ENCODE assay signal across 9 mouse cellular contexts in genomic region chr13:19365596-19365995, GRCm38 (mm10). TPM values are rescaled to one million over a fixed set of nuclear protein-coding genes. Genes with fewer than 3 reads are reported as not detected.
DNase-seq lines count a peak whose midpoint lies in the region; ATAC-seq and TF ChIP-seq lines count a peak whose summit lies in the region.
"Had no signal": no experiment of that assay in that cellular context is flagged by ENCODE, and none has a peak within 500 bp of the region (broad histone marks: within the 10 kb centered on the region; RNA-seq: fewer than 3 reads in every experiment).

No protein-coding gene starts in this region.

- DNase-seq in hindbrain, embryonic 10.5 days (ENCODE audit: low spot score), result peak; percentile 56
- peak; percentile 94 for DNase-seq in brain, adult 2 months (ENCODE audit: low read depth, low spot score)
- DNase-seq in left cerebral cortex, adult 2 months (ENCODE audit: extremely low spot score in 1 of 2, low spot score in 2 of 2), result peak; percentile 62 to 66
- DNase-seq in mesoderm, embryonic 11.5 days (ENCODE audit: low read depth, low spot score), result peak; percentile 75
- DNase-seq in spleen, adult 12 weeks (ENCODE audit: low spot score), result peak; percentile 14

- no peak overlapping the region for H3K27ac ChIP-seq in hindbrain, embryonic 10.5 days
- no peak overlapping the region for H3K27ac ChIP-seq in hindbrain, embryonic 13.5 days
- H3K27ac ChIP-seq in embryonic fibroblast, embryonic 13.5 days (ENCODE audit: insufficient read depth, low read length), result no peak overlapping the region
- no peak overlapping the region for H3K27ac ChIP-seq in hindbrain, embryonic 16.5 days (ENCODE audit: low read depth, low read length)
- no peak overlapping the region for H3K27ac ChIP-seq in left cerebral cortex, adult 2 months

- H3K4me1 ChIP-seq in hindbrain, embryonic 10.5 days (replicated peaks), result no peaks in the 10 kb centered on the region
- no peaks in the 10 kb centered on the region for H3K4me1 ChIP-seq in hindbrain, embryonic 13.5 days (replicated peaks)
- no peaks in the 10 kb centered on the region for H3K4me1 ChIP-seq in embryonic fibroblast, embryonic 13.5 days (ENCODE audit: control insufficient read depth, insufficient read depth, low read length)
- no peaks in the 10 kb centered on the region for H3K4me1 ChIP-seq in hindbrain, embryonic 16.5 days (ENCODE audit: control insufficient read depth, insufficient read depth, low read depth, low read length)

- H3K4me3 ChIP-seq in hindbrain, embryonic 10.5 days, result no peak overlapping the region
- H3K4me3 ChIP-seq in hindbrain, embryonic 13.5 days, result no peak overlapping the region
- no peak overlapping the region for H3K4me3 ChIP-seq in embryonic fibroblast, embryonic 13.5 days (ENCODE audit: insufficient read depth, low read length)
- H3K4me3 ChIP-seq in hindbrain, embryonic 16.5 days (ENCODE audit: low read length), result no peak overlapping the region
- H3K4me3 ChIP-seq in left cerebral cortex, adult 2 months, result no peak overlapping the region
- H3K4me3 ChIP-seq: megakaryocyte, embryonic 14.5 days had no signal

- ATAC-seq in hindbrain, embryonic 13.5 days (ENCODE audit: low FRiP score), result no peak; the same call in 1 of the 2 replicates
- peak; percentile 75; the same call in 1 of the 2 replicates for ATAC-seq in hindbrain, embryonic 16.5 days

- intact Hi-C loops in left cerebral cortex, adult 2 months (cut with DNase I), result loop anchor here (2.0 kb wide), 3 partner anchors 71 to 317 kb away; no protein-coding TSS in a partner anchor

- H3K9me3 ChIP-seq in hindbrain, embryonic 10.5 days, result no peaks in the 10 kb centered on the region
- H3K9me3 ChIP-seq in hindbrain, embryonic 13.5 days, result no peaks in the 10 kb centered on the region
- H3K9me3 ChIP-seq in hindbrain, embryonic 16.5 days (ENCODE audit: control insufficient read depth, low read length), result no peaks in the 10 kb centered on the region
- H3K9me3 ChIP-seq: megakaryocyte, embryonic 14.5 days had no signal

- H3K27me3 ChIP-seq in hindbrain, embryonic 10.5 days (ENCODE audit: insufficient read depth, poor library complexity, severe bottlenecking), result no peaks in the 10 kb centered on the region
- H3K27me3 ChIP-seq in hindbrain, embryonic 13.5 days, result no peaks in the 10 kb centered on the region
- no peaks in the 10 kb centered on the region for H3K27me3 ChIP-seq in hindbrain, embryonic 16.5 days (replicated peaks; ENCODE audit: control insufficient read depth, insufficient read depth, low read length)
- H3K27me3 ChIP-seq: megakaryocyte, embryonic 14.5 days had no signal

- no peak overlapping the region for H3K4me2 ChIP-seq in hindbrain, embryonic 13.5 days
- no peak overlapping the region for H3K4me2 ChIP-seq in hindbrain, embryonic 16.5 days (ENCODE audit: low read length)

- H3K9ac ChIP-seq in hindbrain, embryonic 13.5 days, result no peak overlapping the region
- H3K9ac ChIP-seq in hindbrain, embryonic 16.5 days (ENCODE audit: low read depth, low read length), result no peak overlapping the region

- 0 out of 2 replicates have a peak, but pooled peaks have one; percentile 42 for TF ChIP-seq CTCF in embryonic fibroblast, embryonic 13.5 days (IDR thresholded peaks at IDR 0.05; ENCODE audit: borderline replicate concordance, insufficient read depth, low read length)
- TF ChIP-seq CTCF in left cerebral cortex, adult 2 months (IDR thresholded peaks at IDR 0.05), result peak; percentile 91

- TF ChIP-seq POLR2A in embryonic fibroblast, embryonic 13.5 days (IDR thresholded peaks at IDR 0.05; ENCODE audit: low read depth, low read length), result no peak

- 46% methylated on average over 4 of the region's 4 CpGs for WGBS in hindbrain, embryonic 10.5 days
- 42% methylated on average over 4 of the region's 4 CpGs for WGBS in hindbrain, embryonic 13.5 days
- WGBS in hindbrain, embryonic 16.5 days, result 37% methylated on average over 4 of the region's 4 CpGs

- H3K36me3 ChIP-seq in hindbrain, embryonic 10.5 days, result peaks cover 41% of the 10 kb centered on the region
- peaks cover 58% of the 10 kb centered on the region for H3K36me3 ChIP-seq in hindbrain, embryonic 13.5 days
- H3K36me3 ChIP-seq in hindbrain, embryonic 16.5 days (ENCODE audit: control insufficient read depth, insufficient read depth, low read length), result peaks cover 14% of the 10 kb centered on the region

RNA-seq across cellular contexts. Expression of gene Stard3nl, which starts 30.0 kb away (rescaled TPM):
- polyA plus RNA-seq in hindbrain, embryonic 10.5 days (2016; fragmentation: Nextera tagmentation; extraction: Ambion mirVana), result 111 and 128 TPM in 2 replicates
- 197 and 198 TPM in 2 replicates for polyA plus RNA-seq in hindbrain, embryonic 13.5 days (2015; fragmentation: Nextera tagmentation; extraction: Ambion mirVana)
- 90.8 and 92.8 TPM in 2 replicates for polyA plus RNA-seq in embryonic fibroblast, embryonic 13.5 days (2011; ENCODE audit: insufficient read length, low read depth, missing spikeins)
- polyA plus RNA-seq in hindbrain, embryonic 16.5 days (2015; fragmentation: Nextera tagmentation; extraction: Ambion mirVana), result 211 and 218 TPM in 2 replicates
- 10 to 100 TPM; 63.8 to 69.7 TPM for total RNA-seq in left cerebral cortex, adult 2 months (2021)

Comparison
In these comparisons a context has a peak if more than half of its experiments do, and no peak if none do; other contexts are left out.
1. DNase-seq: peak in every context shown above with its lines; median percentile 94 in brain, adult 2 months; 75 in mesoderm, embryonic 11.5 days; 64 in left cerebral cortex, adult 2 months; 56 in hindbrain, embryonic 10.5 days; 14 in spleen, adult 12 weeks.